Mouse (Mus musculus) cerebellum, postnatal 14 days (tissue): ENCODE measurements around the gene Crhr2.

Experiments
- DNase-seq, 2 experiments: peaks; one replicate each; pipeline ENCODE4 v3.0.0; 2021; ENCODE audit warnings: mixed read lengths in 2 of 2

The Crhr2 gene

DNA sequence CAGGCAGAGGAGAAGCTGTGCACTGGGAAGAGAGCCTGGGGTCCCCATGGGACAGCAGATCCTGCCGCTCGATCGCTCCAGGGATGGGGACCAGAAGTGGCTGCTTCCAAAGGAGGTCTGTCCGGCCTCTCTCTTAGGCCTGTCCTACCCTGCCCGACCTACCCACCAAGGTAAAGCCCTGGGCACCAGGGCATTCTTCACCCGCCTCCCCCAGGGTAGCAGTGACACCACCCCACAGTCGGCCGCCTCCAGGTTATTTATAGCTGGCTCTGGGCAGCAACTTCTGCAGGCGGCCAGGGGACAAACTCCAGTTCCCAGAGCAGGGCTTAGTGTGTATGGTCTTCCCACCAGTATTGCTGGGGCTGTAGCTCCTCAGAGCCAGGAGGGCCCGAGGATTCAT is at the start of gene Crhr2:
Crhr2 (minus strand) TSS at position 223 of the 400 bp plus-strand sequence.
- no peak for DNase-seq

DNA sequence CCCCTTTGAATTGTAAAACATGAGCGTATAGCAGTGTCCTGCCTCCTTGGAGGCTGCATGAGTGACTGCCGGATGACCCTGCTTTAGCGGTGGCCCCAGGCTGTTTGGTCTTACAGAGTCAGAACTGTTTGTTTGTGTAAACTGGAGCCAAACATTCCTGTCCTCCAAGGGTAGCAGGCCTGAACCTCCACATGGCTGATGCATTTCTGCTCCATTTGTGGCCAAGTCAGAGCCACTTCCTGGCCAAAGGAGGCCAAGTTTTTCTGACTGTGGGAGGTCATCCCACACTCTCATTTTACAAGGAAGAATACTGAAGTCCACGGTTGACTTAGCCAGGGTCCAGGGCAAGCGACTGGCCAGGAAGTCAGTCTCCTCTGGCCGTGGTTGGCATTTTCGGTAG is 46.7 kb upstream of the Crhr2 start:
- DNase-seq, result no peak

DNA sequence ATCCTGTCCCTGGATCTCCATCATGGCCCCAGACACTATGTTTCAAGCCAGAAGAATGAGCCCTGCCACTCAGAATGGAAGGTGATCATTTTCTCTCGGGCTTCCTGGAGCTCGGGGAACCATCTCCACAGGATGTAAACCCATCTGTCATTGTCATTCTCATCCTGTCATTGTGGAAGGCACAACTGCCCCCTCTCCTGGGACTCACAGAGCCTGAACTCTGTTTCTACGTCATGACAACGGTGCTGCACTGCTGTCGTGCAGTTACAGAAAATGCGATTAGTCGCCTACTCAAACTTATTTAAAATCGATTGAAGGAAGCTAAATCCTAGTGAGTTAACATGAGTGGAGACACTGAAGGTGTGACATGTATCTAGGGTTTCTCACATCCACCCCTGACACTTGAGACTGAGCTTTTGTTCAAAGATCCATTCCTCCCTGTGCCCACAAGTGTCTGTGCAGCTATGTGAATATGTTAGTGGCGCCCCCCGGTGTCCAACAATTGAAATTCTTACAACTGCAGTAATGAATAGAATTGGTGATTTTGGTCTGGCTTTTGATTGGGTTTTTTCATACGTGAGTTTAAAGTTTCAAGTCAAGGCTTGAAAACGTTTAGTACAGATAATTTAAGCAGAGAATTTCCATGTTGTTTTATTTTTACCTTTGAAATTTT is 44.4 kb upstream of the Crhr2 start:
- DNase-seq, result peak in 1 of 2 experiments; percentile 55

DNA sequence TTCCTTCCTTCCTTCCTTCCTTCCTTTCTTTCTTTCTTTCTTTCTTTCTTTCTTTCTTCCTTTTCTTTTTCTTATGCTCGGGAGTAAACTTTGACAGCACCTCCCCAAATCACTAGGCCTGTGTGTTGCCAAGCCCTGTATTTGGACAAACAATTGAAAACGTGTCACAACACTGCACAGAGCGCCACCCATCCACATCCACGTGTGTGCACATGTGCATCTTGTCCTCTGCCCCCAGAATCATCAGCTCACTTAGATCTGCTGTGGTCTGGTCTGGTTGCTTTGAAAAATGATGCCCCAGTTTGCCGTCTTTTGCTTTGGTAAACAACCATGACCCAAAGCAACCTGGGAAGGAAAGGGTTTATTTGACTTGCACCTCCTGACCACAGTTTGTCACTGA is 43.1 kb upstream of the Crhr2 start:
- DNase-seq, result no peak

DNA sequence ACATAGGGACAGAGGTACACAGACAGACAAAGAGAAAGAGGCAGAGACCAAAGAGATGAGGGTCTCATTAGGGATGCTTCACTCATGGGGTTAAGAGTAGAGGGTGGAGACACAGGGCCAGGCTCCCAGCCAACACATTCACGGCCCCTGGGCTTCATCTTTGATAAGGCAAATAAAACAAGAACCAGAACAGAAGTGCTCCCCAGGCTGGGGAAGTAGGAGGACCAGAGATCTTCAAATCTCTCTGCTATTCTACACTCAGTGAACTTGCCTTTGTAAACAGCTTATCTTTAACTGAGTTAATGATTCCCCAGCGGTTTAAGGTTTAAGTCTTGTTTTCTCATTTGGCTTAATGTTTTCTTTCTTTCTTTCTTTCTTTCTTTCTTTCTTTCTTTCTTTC is 42.6 kb upstream of the Crhr2 start:
- DNase-seq, result no peak

DNA sequence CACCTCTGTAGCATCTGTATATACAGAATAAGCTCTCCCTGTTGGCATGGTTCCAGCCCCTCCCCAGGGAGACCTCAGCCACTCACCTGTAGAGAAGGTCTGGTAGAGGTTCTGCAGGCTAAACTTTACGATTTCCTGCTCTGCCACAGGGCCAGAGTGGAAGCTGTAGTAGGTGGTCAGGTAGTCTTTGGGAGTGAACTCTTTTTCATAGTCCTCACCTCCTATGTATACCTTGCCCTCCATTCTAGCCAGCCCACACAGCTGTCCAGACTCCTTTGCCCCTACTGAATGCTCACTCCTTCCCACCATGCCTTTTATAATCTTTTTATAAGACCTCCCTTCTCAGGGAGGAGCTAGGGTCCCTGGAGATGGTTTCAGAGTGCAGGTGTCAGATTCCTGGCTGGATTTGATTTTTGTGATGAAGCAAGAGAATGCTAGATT is 41.9 kb upstream of the Crhr2 start, which contains the start of gene Inmt:
Inmt (minus strand) TSS at position 303 of the 441 bp plus-strand sequence.
- DNase-seq, result peak in 1 of 2 experiments; percentile 16

DNA sequence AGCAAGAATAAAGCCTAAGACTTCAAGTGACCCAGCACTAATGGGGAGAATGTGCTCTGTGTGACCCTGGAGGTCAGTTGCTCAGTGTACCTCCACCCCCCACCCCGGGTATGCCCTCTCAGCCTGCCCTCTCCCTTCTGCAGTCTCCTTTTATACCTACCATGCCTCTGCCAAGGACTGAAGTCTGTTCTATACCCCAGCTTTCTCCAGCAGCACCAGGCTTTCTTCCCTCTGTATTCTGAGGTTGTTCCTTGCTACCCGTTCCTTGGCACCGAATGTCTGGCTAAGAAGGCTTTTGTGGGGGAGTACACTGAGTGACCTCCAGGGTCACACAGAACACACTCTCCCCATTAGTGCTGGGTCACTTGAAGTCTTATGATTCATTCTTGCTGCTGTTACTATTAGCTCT is 41.1 kb upstream of the Crhr2 start:
- DNase-seq, result no peak

DNA sequence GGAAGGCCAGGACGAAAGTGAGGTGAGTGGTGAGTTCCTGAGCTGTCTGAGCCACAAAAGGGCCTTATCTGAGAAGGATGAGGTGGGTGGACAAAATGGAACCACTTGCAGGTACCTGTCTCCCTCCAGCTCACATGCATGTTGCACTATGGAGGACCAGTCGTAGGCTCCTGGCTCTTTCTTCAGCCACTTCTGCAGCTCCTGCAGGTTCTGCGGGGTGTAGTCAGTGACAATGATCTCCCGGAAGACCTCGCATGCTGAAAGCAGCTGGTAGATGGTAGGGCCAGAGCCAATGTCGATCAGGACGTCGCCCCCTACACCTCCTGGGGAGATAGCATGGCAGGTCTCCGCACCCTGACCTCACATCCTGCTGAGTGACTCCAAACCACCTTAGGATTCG is 40.4 kb upstream of the Crhr2 start:
- DNase-seq, result no peak

DNA sequence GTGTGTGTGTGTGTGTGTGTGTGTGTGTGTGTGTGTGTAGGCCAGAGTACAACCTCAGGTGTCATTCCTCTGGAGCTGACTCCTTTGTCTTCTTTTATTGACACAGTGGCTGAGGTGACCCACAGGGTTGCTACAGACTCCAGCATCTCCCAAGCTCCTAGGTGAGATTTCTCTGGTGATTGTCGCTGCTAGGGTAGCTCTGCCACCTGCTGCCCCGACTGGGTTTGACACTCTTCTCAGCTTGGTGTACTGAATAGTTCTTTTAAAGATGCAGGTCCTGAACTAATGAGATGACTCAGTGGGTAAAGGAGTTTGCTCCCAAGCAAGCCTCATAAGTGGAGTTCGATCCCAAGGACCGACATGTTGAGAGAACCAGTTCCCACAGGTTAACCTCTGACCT is 38.8 kb upstream of the Crhr2 start:
- DNase-seq, result peak in 1 of 2 experiments; percentile 11

DNA sequence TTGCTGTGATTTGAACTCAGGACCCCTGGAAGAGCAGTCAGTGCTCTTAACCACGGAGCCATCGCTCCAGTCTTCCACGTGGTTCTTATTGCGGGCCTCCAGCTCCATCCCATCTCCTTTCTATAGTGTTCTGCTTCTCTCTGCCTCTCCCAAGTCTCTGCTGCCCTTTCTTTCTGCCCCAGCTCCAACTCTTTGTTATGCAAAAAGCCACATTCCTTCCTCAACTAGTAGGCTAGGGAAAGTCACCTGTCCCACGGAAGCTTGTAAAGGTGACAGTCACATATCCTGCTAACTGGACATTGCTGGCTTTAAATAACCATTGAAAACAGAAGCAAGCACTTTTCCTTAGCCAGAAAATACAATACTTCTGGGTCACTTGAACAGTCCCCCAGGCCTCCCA is 37.0 kb upstream of the Crhr2 start:
- no peak for DNase-seq

DNA sequence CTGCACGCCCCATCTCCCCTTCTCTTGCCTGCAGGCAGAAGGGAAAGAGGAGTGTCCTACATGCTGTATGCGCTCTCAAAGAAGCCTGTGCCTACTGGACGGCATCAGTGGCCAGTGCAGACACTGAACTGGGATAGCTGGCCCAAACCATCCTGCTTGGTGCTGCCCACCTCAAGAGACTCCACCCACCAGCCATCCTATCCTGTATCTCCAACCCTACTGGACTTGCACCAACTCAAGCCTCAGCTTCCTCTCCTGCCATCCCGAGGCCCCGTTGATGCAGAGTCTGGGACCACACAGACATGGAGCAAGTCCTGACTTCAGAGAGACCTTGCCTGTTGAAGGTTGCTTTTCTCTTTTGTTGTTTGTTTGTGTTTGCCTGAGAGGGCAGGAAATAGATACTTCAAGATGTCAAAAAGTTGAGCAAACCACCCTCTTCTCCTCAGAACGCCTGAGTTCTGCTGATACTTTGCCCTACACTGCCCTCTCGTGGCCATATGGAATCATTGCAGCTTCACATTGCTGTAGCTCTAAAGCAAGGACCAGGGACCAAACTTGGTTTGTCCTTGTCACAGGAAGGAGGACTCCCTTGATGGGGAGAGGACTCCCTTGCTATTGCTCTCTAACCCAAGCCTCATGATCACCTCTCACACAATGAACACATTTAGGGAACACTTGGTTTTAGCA is 34.1 kb upstream of the Crhr2 start:
- DNase-seq, result peak; percentile 82 to 83

DNA sequence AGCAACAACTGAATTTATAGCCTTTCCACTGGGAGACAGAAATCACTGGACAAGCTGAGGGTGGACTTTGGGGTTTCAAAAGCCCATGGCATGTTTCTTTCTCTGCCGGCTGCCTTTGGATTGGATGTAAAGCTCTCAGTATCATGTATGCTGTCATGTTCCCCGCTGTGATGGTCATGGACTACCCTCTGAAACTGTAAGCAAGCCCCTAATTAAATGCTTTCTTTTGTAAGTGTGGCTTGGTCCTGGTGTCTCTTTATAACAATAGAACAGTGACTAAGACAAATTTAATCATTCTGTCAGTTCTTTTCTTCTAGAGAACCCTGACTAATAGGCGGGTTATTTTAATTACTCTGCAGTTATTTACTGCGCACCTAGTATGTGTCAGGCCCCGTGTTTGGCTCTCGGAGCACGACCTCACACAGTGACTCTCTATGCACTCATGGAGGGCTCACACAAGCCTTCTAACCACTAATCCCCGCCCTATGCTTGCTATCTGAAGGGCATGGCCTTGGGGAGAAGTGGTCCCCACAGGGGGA is 30.3 kb upstream of the Crhr2 start:
- no peak for DNase-seq

DNA sequence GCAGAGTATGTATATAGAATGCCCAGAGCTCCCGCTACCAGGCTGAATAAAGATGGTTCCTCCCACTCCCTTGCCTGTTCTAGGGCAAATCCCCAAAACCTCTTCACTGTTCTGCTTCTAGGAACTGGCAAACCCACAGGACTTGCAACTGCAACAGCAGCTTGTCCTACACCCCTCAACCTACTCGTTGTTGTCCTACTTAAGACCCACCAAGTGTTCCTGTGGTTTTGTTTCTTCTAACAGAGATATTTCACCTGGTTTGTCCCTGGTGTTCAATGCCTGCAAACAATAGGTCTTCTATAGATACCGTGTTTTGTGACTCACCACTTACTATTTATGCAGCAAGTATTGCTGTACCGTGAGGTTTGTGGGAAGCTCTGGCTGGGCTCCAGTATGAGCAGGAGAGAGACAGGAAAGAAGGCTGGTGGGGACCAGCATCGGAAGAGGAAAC is 28.5 kb upstream of the Crhr2 start:
- DNase-seq, result no peak

DNA sequence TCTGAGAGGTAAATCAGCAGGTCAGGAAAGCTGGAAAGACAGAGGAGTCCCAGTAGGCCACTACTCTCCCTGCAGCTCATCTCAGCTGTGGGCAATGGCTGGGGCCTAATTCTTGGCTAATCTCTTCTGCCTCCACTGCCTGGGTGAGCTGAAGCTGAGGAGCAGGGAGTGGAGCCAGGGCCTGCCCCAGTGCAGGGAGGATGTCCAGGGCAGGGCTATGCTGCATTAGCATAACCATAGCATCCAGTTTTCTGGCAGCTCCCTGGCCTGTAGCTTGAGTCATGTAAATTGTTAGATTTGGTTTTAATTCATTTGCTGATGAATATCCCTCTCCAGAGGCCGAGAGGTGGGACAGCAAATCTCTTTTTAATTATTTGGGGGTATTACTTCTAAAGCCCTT is 26.4 kb upstream of the Crhr2 start:
- DNase-seq, result peak in 1 of 2 experiments; percentile 7

DNA sequence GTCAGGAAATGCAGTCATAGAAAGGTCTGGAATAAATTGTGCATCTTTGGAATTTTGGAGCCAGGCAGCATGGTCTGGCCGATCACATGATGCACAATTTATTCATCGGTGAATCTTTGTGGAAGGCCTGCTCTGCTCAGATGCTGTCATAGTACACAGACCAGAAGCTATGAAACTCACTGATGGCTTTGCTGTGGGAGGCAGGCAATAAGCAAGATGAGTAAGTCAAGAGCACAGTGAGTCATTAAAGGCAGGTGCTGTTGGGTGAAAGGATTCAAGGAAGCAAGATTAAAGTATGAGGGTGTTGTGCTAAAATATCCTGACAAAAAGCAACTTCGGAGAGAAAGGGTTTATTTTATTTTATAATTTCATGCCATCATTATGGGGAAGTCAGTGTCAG is 19.4 kb upstream of the Crhr2 start:
- no peak for DNase-seq

DNA sequence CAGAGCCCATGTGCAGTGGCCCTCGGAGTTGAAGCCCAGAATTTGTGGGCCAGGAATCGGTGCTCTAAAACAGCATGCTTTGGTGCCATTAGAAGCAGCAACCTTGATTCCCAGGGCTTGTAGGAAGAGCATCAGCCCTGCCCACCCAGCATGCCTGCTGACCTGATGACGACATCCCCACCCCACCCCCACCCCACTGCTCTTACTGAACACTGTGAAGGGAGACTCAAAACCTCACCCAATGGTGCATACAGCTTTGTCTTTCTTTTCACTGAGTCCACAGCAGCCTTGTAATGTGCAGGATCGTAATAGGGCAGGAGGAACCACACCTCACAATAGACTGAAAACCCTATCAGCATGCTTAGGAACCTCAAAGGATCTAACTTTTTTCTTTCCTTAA is 13.3 kb upstream of the Crhr2 start:
- no peak for DNase-seq

DNA sequence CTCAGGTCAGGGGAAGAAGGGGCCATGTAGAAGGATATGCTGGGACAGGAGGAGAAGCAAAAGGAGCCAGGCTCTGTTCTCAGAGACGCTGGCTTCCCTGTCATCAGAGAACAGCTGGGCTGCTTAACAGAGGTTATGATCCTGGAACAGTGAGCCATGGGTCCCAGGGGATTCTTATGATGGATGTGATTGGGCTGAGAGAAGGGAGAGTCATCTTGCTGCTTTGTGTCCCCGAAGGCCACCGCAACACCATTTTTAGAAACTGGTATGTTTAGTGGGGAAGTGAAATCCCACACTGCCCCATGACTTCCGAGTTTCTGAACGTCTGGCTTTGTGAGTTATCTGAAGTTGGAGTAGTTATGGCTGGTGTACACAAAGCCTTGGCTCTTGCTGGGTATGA is 12.5 kb upstream of the Crhr2 start:
- DNase-seq, result no peak

DNA sequence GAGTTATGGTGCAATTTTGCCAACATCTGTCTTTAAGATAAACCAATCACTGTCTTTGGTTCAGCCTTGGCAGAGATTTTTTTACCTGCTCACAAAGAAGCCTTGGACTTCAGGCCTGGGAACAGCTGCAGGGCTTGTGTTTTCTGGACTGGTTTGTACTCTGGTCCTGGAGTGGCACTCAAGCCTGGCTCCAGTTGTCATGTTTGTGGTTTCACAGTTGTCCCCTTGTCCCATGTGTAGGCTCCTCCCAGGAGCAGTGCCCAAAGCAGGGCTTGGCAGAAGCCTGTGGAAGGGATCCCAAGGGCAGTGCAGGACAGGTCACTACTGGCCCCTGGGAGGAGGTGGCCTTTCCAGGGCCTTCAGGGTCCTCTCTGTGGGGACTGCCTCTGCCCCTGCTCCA is 5.5 kb upstream of the Crhr2 start:
- DNase-seq, result no peak

DNA sequence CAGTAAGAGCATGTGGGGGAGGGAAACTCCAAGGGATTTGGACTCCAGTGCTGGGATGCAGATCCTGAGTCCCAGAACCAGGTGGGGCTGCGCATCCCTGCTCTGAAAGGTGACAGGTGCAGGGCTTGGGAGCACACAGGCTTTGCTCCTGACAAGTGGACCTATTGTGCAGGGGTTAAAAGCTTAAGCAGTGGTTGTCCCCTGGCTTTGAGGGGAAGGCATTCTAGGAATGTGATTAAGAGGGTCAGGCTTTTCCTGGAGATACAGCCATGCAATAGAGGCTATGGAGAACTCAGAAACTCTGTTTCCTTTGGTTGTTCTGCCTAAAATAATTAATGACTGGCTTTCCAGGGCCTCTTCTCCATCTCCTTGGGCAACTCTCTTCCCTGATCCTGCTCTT is 609 bp upstream of the Crhr2 start:
- no peak for DNase-seq

DNA sequence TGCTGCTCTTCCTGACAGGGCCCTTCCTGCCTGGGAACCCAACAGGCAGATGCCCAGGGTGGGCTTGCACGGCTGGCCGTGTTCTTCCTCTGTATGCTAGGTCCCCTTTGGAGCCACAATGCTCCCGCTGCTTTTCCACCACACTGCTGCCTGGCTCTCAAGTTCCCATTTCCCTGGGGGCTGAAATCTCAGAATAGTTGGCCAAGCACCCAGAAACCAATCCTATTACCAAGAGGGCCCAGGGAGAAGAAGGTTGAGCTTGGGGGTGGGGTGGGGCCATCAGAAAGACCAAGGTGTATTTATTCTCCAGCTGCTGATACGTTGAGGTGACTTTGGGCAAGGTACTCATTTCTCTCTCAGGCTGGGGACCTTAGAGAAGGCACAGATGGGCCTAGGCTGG is 1.5 kb downstream of the Crhr2 start:
- no peak for DNase-seq

DNA sequence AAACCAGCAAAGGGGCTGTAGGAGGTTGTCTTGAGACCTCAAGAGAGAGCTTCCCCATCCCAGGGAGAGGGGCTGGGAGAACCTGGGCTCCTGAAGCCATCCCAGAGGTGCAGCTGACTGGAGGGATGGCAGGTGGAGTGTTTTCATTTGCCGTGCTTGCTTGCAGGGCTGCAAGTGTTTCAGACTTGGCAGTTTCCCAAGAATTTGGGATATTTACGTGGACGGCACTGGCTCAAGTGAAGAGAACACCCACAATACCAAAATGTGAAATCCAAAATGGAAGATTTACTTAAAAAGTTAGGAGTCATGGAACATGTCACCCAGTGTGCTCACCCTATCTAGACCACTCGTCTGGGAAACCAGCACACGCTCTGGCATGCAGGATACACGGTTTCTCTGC is 2.2 kb downstream of the Crhr2 start:
- no peak for DNase-seq

DNA sequence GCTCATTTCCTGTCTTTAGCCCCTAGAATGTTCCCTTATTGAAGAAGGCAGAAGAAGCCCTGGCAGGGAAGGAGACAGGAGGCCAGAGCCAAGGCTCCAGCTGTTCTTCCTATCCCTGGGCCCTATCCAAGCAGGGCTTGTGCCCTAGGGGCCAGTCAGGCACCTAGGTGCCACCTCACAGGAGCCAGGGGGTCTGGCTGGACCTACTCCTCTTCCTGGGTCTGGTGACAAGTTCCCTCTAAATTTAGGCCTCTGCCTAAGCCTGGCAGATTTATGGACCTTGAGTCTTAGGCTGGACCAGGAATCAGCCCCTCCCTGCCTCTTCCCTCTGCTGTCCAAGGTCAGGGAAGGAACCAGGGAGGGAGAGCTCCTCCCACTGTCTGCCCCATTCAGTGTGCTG is 4.4 kb downstream of the Crhr2 start:
- no peak for DNase-seq

DNA sequence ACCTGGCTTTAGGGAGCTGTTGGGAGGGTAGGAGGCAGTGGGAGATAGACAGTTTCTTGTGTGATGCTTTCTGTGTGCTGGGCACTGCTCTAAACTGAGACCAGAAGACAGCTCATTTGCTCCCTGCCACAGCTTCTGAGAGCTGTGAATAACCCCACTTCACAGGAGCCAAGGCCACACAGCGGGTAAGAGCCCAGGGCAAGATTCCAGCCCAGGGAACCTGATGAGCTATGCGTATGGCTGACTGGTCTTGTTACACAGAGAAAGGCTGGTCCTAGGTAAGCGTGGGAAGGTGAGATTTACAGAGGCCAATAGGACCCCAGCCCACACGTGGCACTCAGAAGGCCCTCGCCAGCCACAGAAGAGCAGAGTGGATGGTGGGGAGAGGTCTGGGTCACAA is 6.2 kb downstream of the Crhr2 start:
- no peak for DNase-seq

DNA sequence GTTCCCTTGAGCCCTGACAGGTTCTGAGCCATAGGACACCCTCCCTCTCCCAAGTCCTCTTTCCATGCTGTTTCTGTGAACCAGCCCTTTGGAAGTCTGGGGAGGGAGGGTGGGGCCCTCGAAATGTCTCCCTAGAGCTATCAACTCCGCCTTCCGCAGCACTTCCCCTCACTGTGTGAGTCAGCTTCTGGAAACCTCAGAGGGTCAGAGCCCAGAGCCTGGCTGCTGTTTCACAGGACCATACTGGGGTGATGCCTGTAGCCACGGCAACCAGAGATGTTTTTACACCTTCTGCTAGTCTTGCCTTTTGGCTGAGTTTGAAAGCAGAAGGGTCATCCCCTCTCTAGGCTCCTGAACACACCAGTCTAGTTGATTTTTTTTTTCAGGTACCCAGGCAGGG is 9.8 kb downstream of the Crhr2 start:
- DNase-seq, result no peak
